Mouse (Mus musculus): Measurements from ENCODE around the gene Mymk.
A peak's percentile ranks its signal among the peaks of the same experiment; 100 is the strongest.

Mymk gene

GRCm38 (mm10) chr2:27078312-27078711, 6.3 kb upstream of the Mymk start:
- no peak for DNase-seq

GRCm38 (mm10) chr2:27077655-27078244, 5.8 kb upstream of the Mymk start:
- DNase-seq, result no peak

DNA sequence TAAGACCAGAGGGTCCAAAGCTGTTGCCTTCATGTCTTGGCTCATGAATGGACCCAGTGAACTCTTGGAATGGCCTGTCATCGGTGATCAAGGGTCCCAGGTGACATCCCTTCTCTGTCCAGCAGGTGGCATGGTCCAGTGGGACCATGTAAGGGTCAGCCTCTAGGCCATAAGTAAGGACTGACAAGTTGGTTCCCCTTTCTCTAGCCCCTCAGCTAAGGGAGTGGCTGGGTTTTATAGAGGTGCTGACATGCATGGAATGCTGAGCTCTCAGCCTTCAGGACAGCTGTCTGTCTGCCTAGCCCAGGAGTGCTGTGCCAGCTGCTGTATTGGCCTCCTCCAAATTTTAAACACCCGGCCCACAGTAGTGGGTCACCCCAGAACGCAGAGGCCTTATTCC, 3.5 kb upstream of the Mymk start:
- peak; percentile 78 to 83 for DNase-seq

DNA sequence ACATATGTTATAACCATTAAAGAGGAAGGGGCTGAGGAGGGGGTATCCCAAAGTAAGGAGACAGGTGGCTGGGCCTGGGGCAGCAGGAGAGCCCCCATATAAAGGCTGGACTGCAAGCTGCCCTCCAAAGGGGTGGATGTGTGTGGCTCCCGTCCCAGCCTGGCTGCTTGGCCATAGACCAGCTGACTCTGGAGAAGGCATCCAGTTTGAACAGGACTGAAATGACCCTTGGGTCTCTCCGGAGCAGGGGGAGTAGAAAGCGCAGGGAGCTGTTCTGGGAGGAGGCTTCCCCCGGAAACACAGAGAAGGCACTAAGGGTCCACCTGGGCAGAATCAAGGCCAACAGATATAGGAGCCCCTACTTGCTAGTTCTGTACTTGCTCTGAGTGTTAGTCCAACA, 2.8 kb upstream of the Mymk start:
- DNase-seq, result peak; percentile 43 to 65

DNA sequence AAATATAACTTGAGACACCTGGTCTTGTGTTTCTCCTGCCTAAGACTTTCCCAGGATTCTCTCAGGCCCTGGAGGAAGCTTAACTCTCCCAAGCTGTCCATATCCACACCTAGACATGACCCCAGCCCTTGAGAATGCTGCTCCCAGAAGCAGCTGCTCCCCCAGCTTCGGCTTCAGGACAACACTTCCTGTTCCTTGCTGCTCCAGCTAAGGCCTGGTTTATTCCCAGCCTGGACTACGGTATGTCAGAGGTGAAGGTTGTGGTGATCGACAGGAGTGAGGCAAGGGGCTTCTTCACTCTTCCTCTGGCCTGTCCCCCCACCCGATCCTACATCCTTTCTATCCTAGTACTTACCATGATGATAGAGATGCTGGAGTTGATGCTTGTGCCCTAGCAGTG, 1.4 kb upstream of the Mymk start:
- no peak for DNase-seq

DNA sequence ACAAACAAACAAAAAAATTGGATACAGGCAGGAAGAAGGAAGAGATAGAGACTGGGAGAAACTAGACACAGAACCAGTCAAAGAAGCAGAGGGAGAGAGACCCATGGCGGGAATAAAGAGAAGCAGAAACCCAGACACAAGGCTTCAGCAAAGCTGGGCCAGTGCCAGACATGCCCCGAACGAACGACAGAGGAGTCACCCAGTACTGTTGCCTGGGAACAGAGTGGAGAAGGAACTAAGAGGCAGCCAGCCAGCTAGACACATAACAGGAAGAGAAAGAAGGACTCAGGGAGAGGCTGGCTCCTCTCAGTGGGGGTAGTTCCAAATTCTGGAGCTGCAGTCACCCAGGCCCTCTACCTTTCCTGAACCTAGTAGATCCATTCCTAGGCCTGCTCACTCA, 842 bp downstream of the Mymk start:
- DNase-seq, result peak; percentile 84 to 87

GRCm38 (mm10) chr2:27070247-27070813, 1.6 kb downstream of the Mymk start:
- no peak for DNase-seq

DNA sequence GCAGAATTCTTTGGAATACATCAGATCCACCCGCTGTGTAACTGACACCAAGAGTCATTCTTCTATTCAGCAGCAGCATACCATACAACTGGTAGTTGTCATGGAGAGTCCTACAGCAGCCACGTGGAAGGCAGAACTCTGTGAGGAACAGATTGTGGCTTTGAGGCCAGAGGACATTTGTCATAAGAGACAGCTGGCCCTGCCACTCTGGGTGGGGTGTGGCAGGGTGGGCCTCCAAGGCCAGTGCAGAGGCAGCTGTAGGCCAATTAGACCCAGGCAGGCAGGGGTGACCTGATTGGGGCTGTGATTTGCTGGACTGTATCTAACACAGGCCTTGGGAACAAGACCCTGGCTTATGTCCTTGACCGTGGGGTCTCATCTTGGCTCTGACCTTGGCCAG, 2.3 kb downstream of the Mymk start:
- no peak for DNase-seq

DNA sequence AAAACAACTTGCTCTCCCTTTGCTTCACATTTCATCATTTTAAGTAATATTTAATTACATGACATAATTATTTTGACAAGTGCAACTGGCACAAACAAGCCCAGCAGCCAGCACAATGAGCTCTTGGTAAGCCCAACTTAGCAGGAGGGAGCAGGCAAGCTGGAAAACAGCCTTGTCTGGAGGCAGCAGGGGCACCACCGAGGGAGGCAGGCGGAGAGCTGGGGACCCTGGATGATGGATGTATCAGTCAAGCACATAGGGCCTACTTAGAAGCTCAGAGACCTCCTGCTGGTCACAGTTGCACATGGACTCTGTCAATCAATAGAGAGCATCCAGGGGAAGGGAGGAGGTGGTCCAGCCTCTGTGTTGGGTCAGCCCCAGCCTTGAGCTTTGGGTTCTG, 4.0 kb downstream of the Mymk start:
- DNase-seq, result no peak

GRCm38 (mm10) chr2:27067124-27067523, 4.9 kb downstream of the Mymk start:
- no peak for DNase-seq

DNA sequence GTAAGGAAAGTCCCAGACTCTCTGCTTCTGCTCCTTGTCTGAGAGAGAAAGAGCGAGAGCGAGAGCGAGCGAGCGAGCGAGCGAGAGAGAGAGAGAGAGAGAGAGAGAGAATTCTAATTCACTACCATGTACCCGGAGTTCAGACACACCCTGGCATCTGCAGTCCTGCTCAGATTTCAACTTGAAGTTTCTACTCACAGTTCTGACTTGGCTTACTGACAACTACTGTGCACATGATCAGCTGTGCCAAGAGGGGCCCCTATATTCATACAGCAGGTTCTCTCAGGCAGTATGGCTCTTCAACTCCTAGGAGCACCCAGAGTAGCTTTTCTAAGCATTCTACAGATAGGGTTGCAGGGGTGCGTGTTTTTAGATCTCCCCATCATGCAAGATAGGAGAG, 12.8 kb downstream of the Mymk start:
- DNase-seq, result no peak

DNA sequence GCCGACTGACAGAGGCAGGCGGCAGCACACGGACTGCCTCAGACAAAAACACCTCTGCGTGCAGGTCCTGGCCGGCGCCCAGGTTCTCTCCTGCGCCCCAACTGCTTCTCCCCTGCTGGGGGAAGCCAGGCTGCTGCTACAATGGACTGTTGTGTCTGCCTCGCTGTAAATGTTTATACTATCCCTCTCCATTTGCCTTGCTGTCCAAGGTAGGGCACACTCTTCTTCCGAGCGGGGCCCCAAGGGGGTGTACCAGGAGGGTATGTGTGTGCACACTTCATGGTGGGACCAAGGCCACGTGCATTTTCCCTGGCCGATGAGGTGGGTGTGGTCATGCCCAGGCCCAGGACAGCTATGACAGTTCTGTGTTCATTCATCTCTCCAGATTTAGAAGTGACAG, 13.2 kb downstream of the Mymk start:
- DNase-seq, result no peak

DNA sequence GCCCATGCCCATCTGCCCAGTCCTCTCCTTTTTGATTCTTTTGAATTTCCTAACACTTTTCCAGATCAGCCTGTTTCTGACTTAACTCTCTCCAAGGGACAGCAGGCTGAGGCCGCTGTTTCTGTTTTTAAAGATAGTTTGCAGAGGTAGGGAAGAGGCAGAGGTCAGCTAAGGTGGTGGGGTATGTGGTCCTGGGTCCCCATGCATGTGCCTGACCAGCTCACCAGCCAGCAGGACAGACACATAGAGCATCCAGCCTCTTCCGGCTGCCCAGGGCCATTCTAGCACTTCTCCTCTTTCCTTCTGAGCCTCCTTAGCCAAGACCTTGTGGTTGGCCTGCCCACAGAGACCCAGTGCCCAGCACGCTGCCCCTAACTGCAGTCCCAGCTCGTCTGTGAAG, 13.7 kb downstream of the Mymk start:
- DNase-seq, result no peak

DNA sequence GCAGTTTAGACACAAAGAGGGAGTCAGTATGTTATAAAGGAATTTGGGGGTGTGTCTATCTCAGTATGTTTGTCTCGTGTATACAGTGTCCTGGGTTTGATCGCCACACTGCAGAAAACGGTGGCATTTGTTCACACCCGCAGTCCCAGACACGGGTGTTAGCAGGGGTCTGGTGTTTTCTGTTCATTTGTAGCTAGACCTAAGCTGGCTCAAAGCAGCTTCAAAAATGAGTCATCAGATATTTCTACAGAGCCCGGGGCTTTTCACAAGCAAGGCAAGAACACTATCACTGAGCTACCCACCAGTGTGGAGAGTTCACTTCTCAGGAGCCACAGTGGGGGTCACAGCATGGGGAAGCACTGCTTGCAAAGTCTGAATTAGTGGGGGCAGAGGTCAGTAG, 22.6 kb downstream of the Mymk start:
- no peak for DNase-seq

DNA sequence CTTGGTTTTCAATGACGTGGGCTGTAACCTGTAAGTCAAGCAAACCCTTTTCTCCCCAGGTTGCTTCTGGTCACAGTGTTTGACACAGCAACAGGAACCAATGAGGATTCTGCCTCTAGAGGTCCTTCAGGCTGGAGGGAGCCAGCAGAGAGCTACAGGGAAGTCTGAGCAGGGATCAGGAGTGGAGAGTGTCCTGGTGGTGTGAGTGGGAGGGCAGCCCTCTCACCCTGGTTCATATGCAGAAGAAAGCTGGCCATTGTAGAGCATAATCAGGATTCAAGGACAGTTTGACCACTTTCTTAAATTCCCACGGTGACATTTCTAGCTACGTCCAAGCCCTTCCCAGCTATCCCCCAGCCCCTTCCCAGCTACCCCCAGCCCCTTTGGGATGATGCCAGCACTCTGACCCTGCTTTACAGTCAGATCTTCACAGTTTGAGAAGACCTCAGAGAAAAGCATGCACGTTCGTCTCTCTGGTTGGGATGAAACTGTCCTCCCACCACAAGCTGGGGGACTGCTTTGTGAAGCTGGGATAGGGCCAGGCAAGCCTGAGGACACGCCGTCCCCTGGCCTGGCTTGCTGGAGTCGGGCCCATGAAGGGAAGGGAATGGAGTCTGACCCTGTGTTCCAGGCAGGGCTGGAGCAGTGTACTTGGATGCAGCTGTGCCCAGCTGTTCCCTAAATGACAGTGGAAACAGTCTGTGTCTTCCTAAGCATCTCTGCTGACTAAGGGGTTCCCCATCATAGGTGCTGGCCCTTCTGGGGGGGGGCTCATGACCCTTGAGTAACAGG, 25.8 kb downstream of the Mymk start:
- peak; percentile 76 to 82 for DNase-seq

GRCm38 (mm10) chr2:27044641-27045040, 27.3 kb downstream of the Mymk start:
- no peak for DNase-seq

DNA sequence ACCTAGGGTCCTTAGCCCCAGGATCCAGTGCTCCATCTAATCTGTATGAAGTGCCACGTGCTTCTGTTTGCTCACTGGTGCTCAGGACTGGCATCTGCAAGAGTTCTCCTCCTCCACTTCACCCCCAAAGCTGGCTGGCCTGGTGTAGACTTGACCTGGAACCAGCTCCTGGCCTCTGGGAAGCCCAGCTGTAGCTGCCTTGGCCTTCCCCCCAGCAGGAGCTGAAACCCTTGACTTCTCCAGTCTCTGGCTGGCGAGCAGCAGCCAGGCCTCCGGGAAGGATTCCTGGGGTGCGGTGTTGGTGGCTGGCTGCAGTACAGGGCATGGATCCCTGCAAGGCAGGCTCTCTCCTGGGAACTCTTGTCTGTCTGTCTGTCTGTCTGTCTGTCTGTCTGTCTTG, 27.8 kb downstream of the Mymk start:
- no peak for DNase-seq

GRCm38 (mm10) chr2:27043461-27043860, 28.5 kb downstream of the Mymk start:
- peak; percentile 93 to 94 for DNase-seq

DNA sequence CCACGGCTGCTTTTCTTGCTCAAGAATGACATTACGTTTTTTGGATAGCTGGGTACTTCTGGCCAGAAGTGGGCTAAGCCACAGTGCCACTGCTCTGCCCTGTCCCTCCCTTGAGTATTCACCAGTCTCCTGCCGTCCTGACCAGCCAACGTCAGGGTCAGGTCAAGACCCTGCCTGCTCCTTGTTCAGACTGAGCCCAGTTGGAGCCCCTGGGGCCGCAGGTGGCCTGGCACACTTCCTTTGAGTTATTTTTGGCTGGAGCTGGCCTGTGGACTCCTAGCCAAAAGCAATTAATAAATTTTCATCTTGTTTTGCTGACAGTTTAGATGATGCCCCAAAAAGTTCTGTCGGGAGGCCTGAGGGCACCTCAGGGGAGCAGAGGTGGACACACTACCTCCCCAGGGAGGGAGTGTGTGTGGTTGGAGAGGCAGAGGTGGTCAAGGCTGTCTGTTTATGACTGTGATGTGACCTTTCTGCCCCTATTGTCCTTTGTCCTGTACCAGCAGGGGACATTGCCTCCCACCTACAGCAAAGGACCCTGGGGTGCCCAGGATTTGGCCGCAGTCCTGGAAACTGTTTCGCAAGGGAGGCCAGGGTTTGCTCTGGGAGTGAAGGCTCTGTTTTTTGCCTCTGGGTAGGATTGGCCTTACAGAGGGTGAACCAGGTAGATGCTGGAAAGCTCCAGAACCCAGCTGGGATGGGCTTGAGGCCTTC, 29.7 kb downstream of the Mymk start:
- DNase-seq, result no peak

DNA sequence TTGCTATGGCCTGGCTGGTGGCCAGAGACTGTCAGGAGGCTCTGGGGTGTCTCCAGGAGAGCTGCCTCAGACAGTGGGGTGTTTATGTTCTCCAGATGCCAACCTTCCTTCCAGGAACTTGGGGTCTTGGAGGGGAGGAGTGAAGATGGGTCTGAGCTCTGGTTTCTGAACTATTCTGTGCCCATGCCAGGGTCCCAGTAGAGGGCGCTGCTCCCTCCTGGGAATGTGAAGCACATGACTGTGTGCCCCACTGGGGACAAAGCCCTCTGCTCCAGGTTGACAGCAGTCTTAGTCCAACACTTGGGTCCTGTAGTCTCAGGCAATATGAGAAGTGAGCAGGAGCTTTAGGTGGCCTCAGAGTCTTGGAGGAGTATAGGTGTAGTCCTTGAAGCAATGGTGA, 32.7 kb downstream of the Mymk start:
- DNase-seq, result peak; percentile 69 to 79

GRCm38 (mm10) chr2:27038596-27038995, 33.4 kb downstream of the Mymk start:
- peak; percentile 82 to 88 for DNase-seq

DNA sequence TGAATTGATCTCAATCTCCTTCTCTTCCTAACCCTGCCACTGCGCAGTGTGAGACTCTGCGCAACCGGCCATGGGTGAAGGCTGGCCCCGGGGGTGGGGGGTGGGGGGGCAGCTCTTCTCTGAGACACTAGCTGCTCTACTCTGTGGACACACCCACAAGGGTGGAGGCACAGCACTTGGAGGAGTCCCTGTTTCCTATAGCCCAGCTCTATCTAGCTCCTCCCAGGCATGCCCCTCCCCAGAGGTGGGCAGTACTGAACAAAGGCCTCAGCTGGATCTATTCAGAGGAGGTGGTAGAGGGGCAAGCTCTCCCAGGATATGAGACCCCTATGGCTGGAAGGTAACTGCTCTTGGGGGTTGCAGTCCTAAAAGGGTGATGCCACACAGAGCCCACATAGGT, 35.0 kb downstream of the Mymk start:
- no peak for DNase-seq

- no peak for DNase-seq
Observed at GRCm38 (mm10) chr2:27036003-27036402, 36.0 kb downstream of the Mymk start.

- no peak for DNase-seq
Observed at GRCm38 (mm10) chr2:27032361-27032760, 39.6 kb downstream of the Mymk start.

Data from kidney, postnatal 4 days (tissue).